Mouse (Mus musculus) hindbrain, embryonic 16.5 days (tissue): ENCODE data around the gene Frem3. TPM values are rescaled to one million over a fixed set of nuclear protein-coding genes. Genes with fewer than 3 reads are reported as not detected.
A peak's percentile ranks its signal among the peaks of the same experiment; 100 is the strongest.
"Not testable (repeated sequence)": the region's sequence is repeated elsewhere in the genome, so short reads cannot be mapped to it uniquely, and the experiment has no call there.

Source experiments
- ATAC-seq: fragments of 200-750 bp; cut with Nextera tagmentation; 2 replicates; pipeline ENCODE4 v1.8.0; 2017; ENCODE audit warnings: moderate TSS enrichment, moderate library complexity
- H3K27ac ChIP-seq: fragments of 300-500 bp; sonication (generic); 2 replicates; pipeline ENCODE4 v1.5.1; 2014; ENCODE audit warnings: low read depth, mild to moderate bottlenecking, control low read depth, low read length, moderate library complexity
- H3K27me3 ChIP-seq: fragments of 300-500 bp; sonication (generic); replicated peaks from 2 replicates; pipeline ENCODE4 v1.6.1; 2014; ENCODE audit warnings: low read length; ENCODE audit not compliant: control insufficient read depth, insufficient read depth
- H3K36me3 ChIP-seq: fragments of 300-500 bp; sonication (generic); 2 replicates; pipeline ENCODE4 v1.6.1; 2014; ENCODE audit warnings: mild to moderate bottlenecking, low read length, moderate library complexity, mixed read lengths; ENCODE audit not compliant: control insufficient read depth, insufficient read depth
- H3K4me1 ChIP-seq: fragments of 300-500 bp; sonication (generic); 2 replicates; pipeline ENCODE4 v1.6.1; 2014; ENCODE audit warnings: low read depth, low read length; ENCODE audit not compliant: control insufficient read depth, insufficient read depth
- H3K4me2 ChIP-seq: fragments of 300-500 bp; sonication (generic); 2 replicates; pipeline ENCODE4 v1.6.1; 2014; ENCODE audit warnings: mild to moderate bottlenecking, low read length, control low read depth, moderate library complexity
- H3K4me3 ChIP-seq: fragments of 300-500 bp; sonication (generic); 2 replicates; pipeline ENCODE4 v1.5.1; 2014; ENCODE audit warnings: mild to moderate bottlenecking, low read length, control low read depth, moderate library complexity
- H3K9ac ChIP-seq: fragments of 300-500 bp; sonication (generic); 2 replicates; pipeline ENCODE4 v1.6.1; 2014; ENCODE audit warnings: low read depth, mild to moderate bottlenecking, control low read depth, low read length, moderate library complexity
- H3K9me3 ChIP-seq: fragments of 300-500 bp; sonication (generic); 2 replicates; pipeline ENCODE4 v1.6.1; 2014; ENCODE audit warnings: mild to moderate bottlenecking, low read length, moderate library complexity; ENCODE audit not compliant: control insufficient read depth
- WGBS: fragments of 180-500 bp; shearing (Covaris S2); extraction: QIAGEN DNeasy Blood & Tissue Kit; methylation state at CpG from one replicate; pipeline ENCODE4 v1.1.7; 2014; 5-methylcytosine and 5-hydroxymethylcytosine counted together
- polyA plus RNA-seq: library from polyadenylated mRNA; unstranded; fragments of >200 nt; fragmentation: Nextera tagmentation; extraction: Ambion mirVana; gene quantifications from 2 replicates; pipeline ENCODE4 v1.2.1, GENCODE M21; 2015

The Frem3 gene
- polyA plus RNA-seq, 1 experiment from 2014 or later, result 0.16 TPM

GRCm38 (mm10) chr8:80739155-80739924, 128.5 kb downstream of the Frem3 start, which contains the start of gene Smarca5:
Gene Smarca5 (minus strand): TSS chr8:80739497.
- peak; percentile 96 for ATAC-seq
- WGBS, result 2% methylated on average over 58 of the region's 91 CpGs
- H3K9ac ChIP-seq, result peak within 1 kb of the TSS; percentile 91
- peak within 1 kb of the TSS; percentile 88 for H3K4me3 ChIP-seq
- peak within 1 kb of the TSS; percentile 92 for H3K4me2 ChIP-seq
- not testable (repeated sequence) for H3K4me1 ChIP-seq, H3K36me3 ChIP-seq, H3K27me3 ChIP-seq, H3K9me3 ChIP-seq
- peak within 1 kb of the TSS; percentile 96 for H3K27ac ChIP-seq

GRCm38 (mm10) chr8:80739932-80740331, 129.1 kb downstream of the Frem3 start:
- Histone ChIP-seq H3K27ac (peak overlapping the region; percentile 93), H3K36me3 (peaks cover 5% of the 10 kb centered on the region; the same call in 1 of the 2 replicates), H3K4me2 (peak overlapping the region; percentile 72), H3K27me3 (no peaks in the 10 kb centered on the region), H3K4me3 (peak overlapping the region; percentile 88), H3K9ac (peak overlapping the region; percentile 71), H3K4me1 (peaks cover 9% of the 10 kb centered on the region), H3K9me3 (no peaks in the 10 kb centered on the region)
- peak; percentile 55 for ATAC-seq
- WGBS, result 16% methylated on average over 14 of the region's 14 CpGs

Other genes with a start within 250 kb of the Frem3 start
- gene Gypa, start 117.3 kb upstream of the Frem3 start, polyA plus RNA-seq, result 1.8 and 3.1 TPM in 2 replicates
- gene Smarca5, start 128.4 kb downstream of the Frem3 start, polyA plus RNA-seq, result 34.3 and 37.5 TPM in 2 replicates